22 mouse cellular contexts compared by ENCODE assay signal in genomic region chr12:117861249-117861648, GRCm38 (mm10). TPM values are rescaled to one million over a fixed set of nuclear protein-coding genes. Genes with fewer than 3 reads are reported as not detected.
DNase-seq lines count a peak whose midpoint lies in the region; ATAC-seq and TF ChIP-seq lines count a peak whose summit lies in the region.
"Had no signal": no experiment of that assay in that cellular context is flagged by ENCODE, and none has a peak within 500 bp of the region (broad histone marks: within the 10 kb centered on the region; RNA-seq: fewer than 3 reads in every experiment).

No protein-coding gene starts in this region.

- H3K27ac ChIP-seq in CH12.LX (ENCODE audit: insufficient read depth, low read depth) (no peak overlapping the region), macrophage (peak overlapping the region; percentile 89)
- H3K27ac ChIP-seq in bone marrow macrophage, adult 2 months (ENCODE audit: insufficient read depth, low read depth, low read length), result peak overlapping the region; percentile 38
- H3K27ac ChIP-seq: embryonic facial prominence, embryonic 10.5 days; embryonic facial prominence, embryonic 12.5 days; forebrain, embryonic 13.5 days; forebrain, embryonic 15.5 days had no signal

- TF ChIP-seq POLR2A in CH12.LX (IDR thresholded peaks at IDR 0.05; ENCODE audit: low read depth, low read length), result no peak
- no peak for TF ChIP-seq POLR2A in bone marrow macrophage, adult 2 months (IDR thresholded peaks at IDR 0.05; ENCODE audit: borderline replicate concordance, low read depth, low read length)

- H3K4me1 ChIP-seq in CH12.LX (ENCODE audit: control insufficient read depth in 1 of 2, insufficient read depth in 2 of 2), result no peaks in the 10 kb centered on the region
- peaks cover 13% of the 10 kb centered on the region for H3K4me1 ChIP-seq in bone marrow macrophage, adult 2 months (ENCODE audit: control insufficient read depth, insufficient read depth, low read length)
- H3K4me1 ChIP-seq: forebrain, embryonic 13.5 days; forebrain, embryonic 15.5 days had no signal

- peaks cover under 1 to 60% of the 10 kb centered on the region in 2 experiments for H3K36me3 ChIP-seq in CH12.LX (replicated peaks in 1 of 2; ENCODE audit: control insufficient read depth in 1 of 2, insufficient read depth in 1 of 2, low read length in 1 of 2)
- no peaks in the 10 kb centered on the region for H3K36me3 ChIP-seq in macrophage (ENCODE audit: inconsistent target)
- H3K36me3 ChIP-seq: forebrain, embryonic 15.5 days had no signal

- dilution Hi-C loops in CH12.LX (cut with MboI; ENCODE audit: extremely low pct_ligation_motif_present, extremely low pct_unique_long_range_greater_than_20kb, low sequenced_read_pairs), result no loop called here

- H3K79me2 ChIP-seq in CH12.LX (replicated peaks; ENCODE audit: control insufficient read depth, extremely low read depth, insufficient read depth, poor library complexity, severe bottlenecking) (no peaks in the 10 kb centered on the region; the same call in 1 of the 2 replicates), macrophage (ENCODE audit: inconsistent target) (peaks cover 36% of the 10 kb centered on the region; the same call in 1 of the 2 replicates)

- TF ChIP-seq CTCF in CH12.LX (conservative IDR thresholded peaks at IDR 0.05 in 1 of 2, IDR thresholded peaks at IDR 0.05 in 1 of 2; ENCODE audit: low read depth in 2 of 2, low read length in 2 of 2), result no peak
- no peak for TF ChIP-seq CTCF in bone marrow macrophage, adult 2 months (IDR thresholded peaks at IDR 0.05; ENCODE audit: low read depth, low read length)

- no peak overlapping the region for H3K4me2 ChIP-seq in CH12.LX (ENCODE audit: insufficient read depth, low read depth, poor library complexity, severe bottlenecking)
- H3K4me2 ChIP-seq: embryonic facial prominence, embryonic 12.5 days; forebrain, embryonic 13.5 days; forebrain, embryonic 15.5 days had no signal

- no peak overlapping the region for H3K9ac ChIP-seq in CH12.LX (ENCODE audit: insufficient read depth, low read depth)
- H3K9ac ChIP-seq: embryonic facial prominence, embryonic 12.5 days; forebrain, embryonic 13.5 days; forebrain, embryonic 15.5 days; forebrain, postnatal 0 days had no signal

- H3K27me3 ChIP-seq in CH12.LX (replicated peaks), result no peaks in the 10 kb centered on the region
- H3K27me3 ChIP-seq: embryonic facial prominence, embryonic 12.5 days; forebrain, embryonic 13.5 days; forebrain, embryonic 15.5 days had no signal

- H3K4me3 ChIP-seq in CH12.LX (replicated peaks in 1 of 3; ENCODE audit: low read depth in 2 of 3, low read length in 2 of 3, poor library complexity in 1 of 3) (no peak overlapping the region), macrophage (ENCODE audit: inconsistent target) (no peak overlapping the region)
- H3K4me3 ChIP-seq in bone marrow macrophage, adult 2 months (ENCODE audit: insufficient read depth, low read length), result no peak overlapping the region
- H3K4me3 ChIP-seq: embryonic facial prominence, embryonic 10.5 days; embryonic facial prominence, embryonic 12.5 days; erythroblast, embryonic 14.5 days; forebrain, embryonic 13.5 days; forebrain, embryonic 15.5 days had no signal

- H3K9me3 ChIP-seq in CH12.LX (replicated peaks; ENCODE audit: low read length), result no peaks in the 10 kb centered on the region
- H3K9me3 ChIP-seq: embryonic facial prominence, embryonic 10.5 days; embryonic facial prominence, embryonic 12.5 days; forebrain, embryonic 13.5 days; forebrain, embryonic 15.5 days had no signal

- peak; percentile 44; the same call in 1 of the 2 replicates for ATAC-seq in monocyte, adult 5-6 weeks (replicated peaks; ENCODE audit: insufficient number of reproducible peaks, low FRiP score, low TSS enrichment, poor library complexity, severe bottlenecking)
- no peak for ATAC-seq in inflammation-experienced regulatory T-cells, adult 6 months
- ATAC-seq: forebrain, embryonic 13.5 days; forebrain, embryonic 15.5 days; forebrain, postnatal 0 days had no signal

- WGBS in macrophage (ENCODE audit: missing documents), result 75% methylated on average over 3 of the region's 3 CpGs

- in situ Hi-C loops in CH12.LX (cut with MboI; ENCODE audit: low pct_ligation_motif_present, low pct_unique_long_range_greater_than_20kb, low sequenced_read_pairs), result no loop called here

- no peak for DNase-seq in CH12.LX (ENCODE audit: extremely low read depth)
- no peak for DNase-seq in lung, postnatal 25 days (ENCODE audit: low spot score)
- no peak for DNase-seq in left cerebral cortex, adult 9 months (ENCODE audit: low spot score in 2 of 2)
- DNase-seq in right cerebral cortex, postnatal 4 days, result no peak
- DNase-seq: adrenal gland, adult 2 months; adrenal gland, postnatal 10 days; adrenal gland, postnatal 25 days; cerebellum, adult 11-12 months; cerebellum, adult 2 months; cerebellum, adult 9-10 months; cerebellum, postnatal 10 days; cerebellum, postnatal 25 days; forebrain, postnatal 0 days had no signal

- no peak for TF ChIP-seq RAD21 in CH12.LX (IDR thresholded peaks at IDR 0.05; ENCODE audit: low read depth, low read length)

- no peak for TF ChIP-seq EP300 in CH12.LX (IDR thresholded peaks at IDR 0.05; ENCODE audit: low read length)

TF ChIP-seq in CH12.LX, 34 proteins besides CTCF, POLR2A, EP300 and RAD21:
- TF ChIP-seq IRF4 (IDR thresholded peaks at IDR 0.05; ENCODE audit: low read depth, low read length), result no peak
- 0 out of 2 replicates have a peak, but pooled peaks have one; percentile 26 for TF ChIP-seq MXI1 (IDR thresholded peaks at IDR 0.05; ENCODE audit: low read depth, low read length)

RNA-seq across cellular contexts. Expression of gene Cdca7l, which starts 57.2 kb away (rescaled TPM):
- total RNA-seq in CH12.LX (2012; rRNA removed) (30.6 and 32.5 TPM in 2 replicates), CH12.LX (2014; rRNA removed) (56.6 and 57.2 TPM in 2 replicates)
- polyA plus RNA-seq in CH12.LX (2012; ENCODE audit: insufficient read length, low read depth) (53.1 and 55.1 TPM in 2 replicates), macrophage (2018) (7.7 to 47.6 TPM (median 20.2 TPM) in 3 replicates)
- 5.8 and 8.7 TPM in 2 replicates for polyA plus RNA-seq in bone marrow macrophage, adult 2 months (2012; ENCODE audit: insufficient read depth, insufficient read length, missing spikeins)
- 10 to 100 TPM in 9 of 26 experiments, 1 to 10 TPM in 13, under 1 TPM in 3, not detected in 1; 0.77 to 25.3 (median 7.1) TPM for total RNA-seq in macrophage (2018; cell fraction: chromatin; rRNA removed)
- total RNA-seq in macrophage (2018; cell fraction: cytosol; rRNA removed), result 10 to 100 TPM in 13 of 26 experiments, 1 to 10 TPM in 13; 6.4 to 19.5 (median 10.0) TPM
- total RNA-seq in macrophage (2018; cell fraction: nucleus; rRNA removed), result 10 to 100 TPM in 10 of 26 experiments, 1 to 10 TPM in 16; 1.2 to 44.4 (median 7.0) TPM
- 24.7 to 80.2 TPM (median 33.5 TPM) in 3 replicates for total RNA-seq in monocyte, adult 5-6 weeks (2017)
- 10 to 100 TPM; 28.1 to 33.1 (median 30.8) TPM for polyA plus RNA-seq in inflammation-experienced regulatory T-cells, adult 6 months (2017; shearing (Covaris generic))
